Mouse (Mus musculus) erythroblast, embryonic 14.5 days (primary cell): Measurements from ENCODE around the gene Rbm38. TPM values are rescaled to one million over a fixed set of nuclear protein-coding genes. Genes with fewer than 3 reads are reported as not detected.
A peak's percentile ranks its signal among the peaks of the same experiment; 100 is the strongest.

ENCODE experiments used
- H3K27me3 ChIP-seq: 2 replicates; pipeline ENCODE4 v1.6.1; 2012; ENCODE audit warnings: inconsistent platforms; ENCODE audit not compliant: control insufficient read depth
- H3K36me3 ChIP-seq: 2 replicates; pipeline ENCODE4 v1.6.1; 2012; ENCODE audit warnings: mild to moderate bottlenecking, inconsistent platforms; ENCODE audit not compliant: control insufficient read depth
- H3K4me1 ChIP-seq: 2 replicates; pipeline ENCODE4 v1.6.1; 2012; ENCODE audit warnings: inconsistent platforms; ENCODE audit not compliant: control insufficient read depth
- H3K4me3 ChIP-seq: replicated peaks from 2 replicates; pipeline ENCODE3; 2012; ENCODE audit warnings: moderate library complexity, mild to moderate bottlenecking, inconsistent platforms
- H3K9me3 ChIP-seq: 2 replicates; pipeline ENCODE4 v1.6.1; 2012; ENCODE audit warnings: low read length, inconsistent platforms, mixed read lengths; ENCODE audit not compliant: control insufficient read depth
- GATA1 ChIP-seq: IDR thresholded peaks from 2 replicates; pipeline ENCODE4 v1.6.1; 2012; ENCODE audit warnings: low read length, inconsistent platforms, mixed read lengths
- TAL1 ChIP-seq: IDR thresholded peaks from 3 replicates; pipeline ENCODE4 v1.6.1; 2012; ENCODE audit warnings: low read length, inconsistent platforms, mixed read lengths
- polyA plus RNA-seq: library from polyadenylated mRNA; stranded (reverse); fragments of >175 nt; gene quantifications from 2 replicates; pipeline ENCODE4 v1.2.3, GENCODE M21; 2012

Rbm38 gene
- polyA plus RNA-seq, 1 experiment: 548 TPM

DNA sequence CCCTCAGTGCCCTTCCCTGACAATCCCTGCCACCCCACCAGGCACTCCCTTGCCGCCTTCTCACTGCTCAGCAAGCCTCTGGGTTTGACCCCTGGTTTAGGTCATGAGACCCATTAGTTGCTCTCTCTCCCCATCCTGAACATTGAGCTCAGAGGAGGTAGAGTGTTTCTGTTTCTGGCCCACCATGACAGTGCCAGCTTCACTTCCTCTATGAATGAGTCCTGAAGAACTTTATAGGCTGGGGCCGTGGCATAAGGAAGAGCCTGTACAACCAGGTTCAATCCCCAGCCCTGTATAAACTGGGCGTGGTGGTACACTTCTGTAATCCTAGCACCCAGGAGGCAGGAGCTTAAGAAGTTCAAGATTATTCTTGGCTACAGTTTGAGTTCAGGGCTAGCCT is 20.5 kb downstream of the Rbm38 start:
- peaks cover 4% of the 10 kb centered on the region; the same call in 1 of the 2 replicates for H3K9me3 ChIP-seq
- TF ChIP-seq TAL1 (no peak), GATA1 (no peak)
- H3K36me3 ChIP-seq: peaks cover 86% of the 10 kb centered on the region
- no peak overlapping the region for H3K4me3 ChIP-seq
- peaks cover 93% of the 10 kb centered on the region for H3K4me1 ChIP-seq
- H3K27me3 ChIP-seq: no peaks in the 10 kb centered on the region

DNA sequence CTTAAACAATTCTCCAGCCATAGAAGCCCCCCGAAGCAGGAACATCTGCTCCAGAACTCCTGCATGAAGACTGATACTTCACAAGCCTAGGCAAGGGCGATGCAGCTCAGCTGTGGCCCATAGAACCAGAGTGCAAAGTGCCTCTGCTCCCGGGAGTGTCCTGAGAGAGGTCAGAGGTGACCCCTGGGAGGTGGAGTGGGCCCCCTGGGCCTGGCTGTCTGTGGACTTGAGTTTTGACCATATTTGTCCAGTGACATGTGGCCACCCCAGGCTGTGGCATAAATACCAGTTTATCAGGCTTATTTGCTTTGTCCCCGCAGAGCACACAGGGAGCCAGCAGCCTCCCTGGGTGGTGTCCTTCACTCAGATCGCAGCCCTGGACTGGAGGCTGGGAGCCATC is 20.9 kb downstream of the Rbm38 start:
- TF ChIP-seq TAL1: no peak
- no peak for TF ChIP-seq GATA1
- Histone ChIP-seq H3K36me3 (peaks cover 81% of the 10 kb centered on the region), H3K4me3 (no peak overlapping the region), H3K4me1 (peaks cover 92% of the 10 kb centered on the region), H3K27me3 (no peaks in the 10 kb centered on the region), H3K9me3 (peaks cover 4% of the 10 kb centered on the region; the same call in 1 of the 2 replicates)

- TF ChIP-seq TAL1 (peak; percentile 40; the same call in 2 of the 3 replicates), GATA1 (no peak; the same call in 1 of the 2 replicates)
- Histone ChIP-seq H3K27me3 (no peaks in the 10 kb centered on the region), H3K36me3 (peaks cover 75% of the 10 kb centered on the region), H3K9me3 (peaks cover 4% of the 10 kb centered on the region; the same call in 1 of the 2 replicates), H3K4me1 (peaks cover 92% of the 10 kb centered on the region), H3K4me3 (no peak overlapping the region)
Observed at GRCm38 (mm10) chr2:173041893-173042292, 21.6 kb downstream of the Rbm38 start.

- peaks cover 87% of the 10 kb centered on the region for H3K4me1 ChIP-seq
Observed at GRCm38 (mm10) chr2:173042504-173043162, 22.3 kb downstream of the Rbm38 start.

GRCm38 (mm10) chr2:173044198-173044970 is 24.1 kb downstream of the Rbm38 start:
- peaks cover 82% of the 10 kb centered on the region for H3K4me1 ChIP-seq

More at GRCm38 (mm10) chr2:173042504-173043162, 22.3 kb downstream of the Rbm38 start:
- Histone ChIP-seq H3K27me3 (no peaks in the 10 kb centered on the region; the same call in 1 of the 2 replicates), H3K36me3 (peaks cover 67% of the 10 kb centered on the region), H3K9me3 (peaks cover 4% of the 10 kb centered on the region; the same call in 1 of the 2 replicates), H3K4me3 (no peak overlapping the region)
- no peak for TF ChIP-seq TAL1
- no peak for TF ChIP-seq GATA1

DNA sequence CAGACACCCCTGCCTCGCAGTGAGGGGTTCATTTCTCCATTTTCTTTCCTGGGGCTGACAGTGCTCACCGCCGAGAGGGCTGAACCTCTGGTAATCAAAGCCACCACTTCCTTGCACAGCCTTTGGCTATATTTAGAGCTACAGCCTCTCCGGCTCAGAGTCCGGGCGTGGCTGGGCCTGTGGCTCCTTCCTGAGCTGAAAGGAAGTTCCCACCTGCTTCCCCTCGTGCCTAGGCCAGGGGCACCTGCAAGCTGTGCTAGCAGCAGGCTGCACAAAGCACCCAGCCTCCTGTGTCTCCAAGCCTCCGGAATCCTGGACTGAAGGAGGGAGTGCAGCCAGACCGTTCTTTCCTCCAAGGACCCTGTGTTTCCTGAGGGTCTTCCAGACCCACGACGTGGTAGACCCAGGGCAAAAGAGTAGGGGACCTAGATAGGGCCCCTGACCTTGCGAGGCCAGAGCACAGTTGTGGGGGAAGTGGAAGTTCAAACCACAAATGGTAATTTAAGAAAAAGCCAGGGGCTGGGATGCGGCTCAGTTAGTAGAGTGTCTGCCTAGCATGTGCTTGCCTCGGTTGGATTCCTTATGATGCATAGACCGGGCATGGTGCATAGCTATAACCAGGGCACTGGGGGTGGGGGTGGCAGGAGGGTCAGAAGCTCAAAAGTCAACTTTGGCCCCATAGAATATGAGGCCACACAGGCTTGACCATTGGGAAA is 26.4 kb downstream of the Rbm38 start:
- Histone ChIP-seq H3K4me3 (no peak overlapping the region), H3K36me3 (peaks cover 30% of the 10 kb centered on the region), H3K27me3 (peaks cover 4% of the 10 kb centered on the region), H3K4me1 (peaks cover 78% of the 10 kb centered on the region), H3K9me3 (peaks cover 4% of the 10 kb centered on the region; the same call in 1 of the 2 replicates)
- TF ChIP-seq GATA1 (no peak), TAL1 (no peak)

More at GRCm38 (mm10) chr2:173044198-173044970, 24.1 kb downstream of the Rbm38 start:
- TF ChIP-seq TAL1 (no peak), GATA1 (no peak)
- Histone ChIP-seq H3K9me3 (peaks cover 4% of the 10 kb centered on the region; the same call in 1 of the 2 replicates), H3K36me3 (peaks cover 53% of the 10 kb centered on the region), H3K27me3 (peaks cover 4% of the 10 kb centered on the region), H3K4me3 (no peak overlapping the region)

GRCm38 (mm10) chr2:173047471-173047870 is 27.2 kb downstream of the Rbm38 start:
- Histone ChIP-seq H3K27me3 (peaks cover 4% of the 10 kb centered on the region), H3K4me1 (peaks cover 70% of the 10 kb centered on the region), H3K9me3 (peaks cover 4% of the 10 kb centered on the region; the same call in 1 of the 2 replicates), H3K4me3 (no peak overlapping the region), H3K36me3 (peaks cover 23% of the 10 kb centered on the region)
- TF ChIP-seq TAL1 (no peak), GATA1 (no peak)

- H3K4me3 ChIP-seq: peak overlapping the region; percentile 1
- TF ChIP-seq TAL1 (no peak), GATA1 (no peak)
- H3K36me3 ChIP-seq: peaks cover 16% of the 10 kb centered on the region
- peaks cover 63% of the 10 kb centered on the region for H3K4me1 ChIP-seq
- peaks cover 4% of the 10 kb centered on the region for H3K27me3 ChIP-seq
- peaks cover 4% of the 10 kb centered on the region; the same call in 1 of the 2 replicates for H3K9me3 ChIP-seq
Observed at GRCm38 (mm10) chr2:173048041-173048745, 27.9 kb downstream of the Rbm38 start.
